Mouse (Mus musculus): ENCODE results near the gene Spem1.

DNA sequence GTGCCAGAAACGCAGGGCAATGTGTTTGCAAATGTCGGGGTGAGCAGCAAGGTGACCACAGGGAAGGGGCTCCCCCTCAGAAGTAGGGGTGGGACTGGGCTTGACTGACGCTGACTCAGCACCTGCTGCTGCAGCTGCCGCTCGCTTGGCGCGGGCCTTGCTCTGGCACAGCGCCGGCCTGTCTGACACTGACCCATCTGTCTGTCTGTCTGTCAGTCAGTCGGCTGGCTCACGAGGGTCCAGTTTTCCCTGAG is 21.9 kb downstream of the Spem1 start:
- no peak for TF ChIP-seq EP300 (IDR thresholded peaks at IDR 0.05; ENCODE audit: insufficient read depth, low read depth, low read length)
- TF ChIP-seq CTCF (IDR thresholded peaks at IDR 0.05), result no peak
- TF ChIP-seq POLR2A (IDR thresholded peaks at IDR 0.05; ENCODE audit: insufficient read depth, low read depth, low read length), result no peak
